Mouse (Mus musculus): ENCODE results near the gene Cym. TPM values are rescaled to one million over a fixed set of nuclear protein-coding genes. Genes with fewer than 3 reads are reported as not detected.

The Cym gene
- polyA plus RNA-seq, 1 experiment from 2014 or later, result 0.07 TPM

DNA sequence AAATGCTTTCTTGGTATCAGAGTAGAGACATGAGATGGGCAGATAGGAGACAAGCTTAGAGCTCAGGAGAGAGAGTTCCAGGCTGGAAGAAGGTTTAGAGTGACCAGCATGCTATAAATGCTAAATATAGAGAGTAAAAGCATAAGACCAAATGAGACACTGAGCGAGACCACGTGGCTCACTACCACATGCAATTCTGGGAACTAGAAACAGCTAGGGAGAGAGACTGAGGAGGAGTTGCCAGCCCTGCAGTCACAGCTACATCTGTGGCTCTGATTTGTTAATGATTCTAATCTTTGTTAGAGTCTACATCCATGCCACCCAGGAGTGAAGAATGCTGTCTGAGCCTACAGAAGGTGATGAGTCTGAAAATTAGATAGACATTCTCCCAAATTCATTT, 52.0 kb downstream of the Cym start:
- no peak overlapping the region for H3K4me3 ChIP-seq (replicated peaks)
- H3K36me3 ChIP-seq (replicated peaks), result no peaks in the 10 kb centered on the region
- 38% methylated on average over 2 of the region's 2 CpGs for WGBS (ENCODE audit: insufficient replicate concordance)
- H3K9ac ChIP-seq, result no peak overlapping the region
- H3K27ac ChIP-seq (replicated peaks), result no peak overlapping the region
- no peak overlapping the region for H3K4me2 ChIP-seq
- no peaks in the 10 kb centered on the region for H3K4me1 ChIP-seq (replicated peaks)
- H3K9me3 ChIP-seq (replicated peaks), result no peaks in the 10 kb centered on the region
- H3K27me3 ChIP-seq, result no peaks in the 10 kb centered on the region
- no peak for ATAC-seq (ENCODE audit: insufficient read depth)

DNA sequence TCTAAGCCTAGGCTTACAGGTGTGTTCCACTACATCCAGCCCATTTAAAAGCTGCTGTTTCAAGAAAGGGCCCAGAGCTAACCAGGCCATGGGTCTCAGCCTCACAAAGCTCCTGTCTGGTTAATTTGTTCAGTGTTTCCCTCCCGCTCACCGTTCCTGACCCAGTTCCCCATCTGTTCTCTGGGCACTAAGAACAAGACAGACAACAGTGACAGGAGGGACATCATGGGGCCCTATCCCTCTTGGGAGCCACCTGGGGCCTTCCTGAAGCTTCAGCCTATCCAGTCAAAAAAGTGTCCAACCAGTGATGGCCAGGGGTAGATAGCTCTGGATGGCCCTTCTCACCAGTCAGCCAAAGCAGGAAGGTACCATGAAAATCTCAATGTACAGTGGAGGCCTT, 58.8 kb downstream of the Cym start:
- H3K27me3 ChIP-seq, result peaks cover 18% of the 10 kb centered on the region
- no peaks in the 10 kb centered on the region for H3K9me3 ChIP-seq (replicated peaks)
- ATAC-seq (ENCODE audit: insufficient read depth), result no peak
- 71% methylated on average over 2 of the region's 2 CpGs for WGBS (ENCODE audit: insufficient replicate concordance)
- no peaks in the 10 kb centered on the region for H3K4me1 ChIP-seq (replicated peaks)
- H3K36me3 ChIP-seq (replicated peaks), result no peaks in the 10 kb centered on the region
- no peak overlapping the region for H3K9ac ChIP-seq
- H3K4me2 ChIP-seq, result no peak overlapping the region
- no peak overlapping the region for H3K27ac ChIP-seq (replicated peaks)
- no peak overlapping the region for H3K4me3 ChIP-seq (replicated peaks)

Other genes starting within 250 kb of the Cym start
- 1.1 and 1.2 TPM in 2 replicates for gene Kcna3, start 185.6 kb downstream of the Cym start, polyA plus RNA-seq (2015; fragmentation: Nextera tagmentation; extraction: Ambion mirVana)
- 0.09 TPM in 2 replicates for gene Kcna2, start 120.6 kb downstream of the Cym start, polyA plus RNA-seq (2015; fragmentation: Nextera tagmentation; extraction: Ambion mirVana)
- not detected in 2 replicates for gene Kcna10, start 38.7 kb downstream of the Cym start, polyA plus RNA-seq (2015; fragmentation: Nextera tagmentation; extraction: Ambion mirVana)
- not detected in 2 replicates for gene A630076J17Rik, start 8.9 kb upstream of the Cym start, polyA plus RNA-seq (2015; fragmentation: Nextera tagmentation; extraction: Ambion mirVana)
- 0.06 and 0.07 TPM in 2 replicates for gene Prok1, start 18.0 kb upstream of the Cym start, polyA plus RNA-seq (2015; fragmentation: Nextera tagmentation; extraction: Ambion mirVana)
- 89.7 and 93.8 TPM in 2 replicates for gene Lamtor5, start 57.1 kb upstream of the Cym start, polyA plus RNA-seq (2015; fragmentation: Nextera tagmentation; extraction: Ambion mirVana)
- gene Slc16a4, start 69.5 kb upstream of the Cym start, polyA plus RNA-seq (2015; fragmentation: Nextera tagmentation; extraction: Ambion mirVana), result 0.50 and 0.52 TPM in 2 replicates
- gene Rbm15, start 111.9 kb upstream of the Cym start, polyA plus RNA-seq (2015; fragmentation: Nextera tagmentation; extraction: Ambion mirVana), result 8.3 and 8.5 TPM in 2 replicates
- not detected in 2 replicates for gene Kcnc4, start 237.8 kb upstream of the Cym start, polyA plus RNA-seq (2015; fragmentation: Nextera tagmentation; extraction: Ambion mirVana)

All from liver, embryonic 15.5 days (tissue).